30 mouse cellular contexts compared by ENCODE assay signal in the genomic region with DNA sequence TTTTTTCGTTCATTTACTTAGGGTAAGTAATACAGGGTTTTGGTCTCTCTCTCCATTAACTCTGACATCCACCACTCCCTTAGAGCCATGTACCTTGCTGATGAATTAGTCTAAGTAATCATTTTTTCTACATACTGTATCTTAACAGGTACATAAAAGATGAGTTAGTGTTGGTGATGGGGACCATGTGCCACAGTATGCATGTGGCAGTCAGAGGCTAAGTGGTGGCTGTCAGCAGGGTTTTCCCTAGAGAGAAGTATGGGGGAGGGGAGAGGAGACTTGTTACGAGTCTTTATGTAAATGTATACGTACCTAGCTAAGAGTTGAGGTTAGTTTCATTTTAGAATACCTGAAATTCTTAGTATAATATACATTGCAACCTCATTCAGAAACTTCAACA. TPM values are rescaled to one million over a fixed set of nuclear protein-coding genes. Genes with fewer than 3 reads are reported as not detected.
"Had no signal": no experiment of that assay in that cellular context is flagged by ENCODE, and none has a peak within 500 bp of the region (broad histone marks: within the 10 kb centered on the region; RNA-seq: fewer than 3 reads in every experiment).

No protein-coding gene starts in this region.

- H3K4me3 ChIP-seq: embryonic facial prominence, embryonic 10.5 days; embryonic facial prominence, embryonic 12.5 days; embryonic facial prominence, embryonic 13.5 days; embryonic facial prominence, embryonic 15.5 days; erythroblast, embryonic 14.5 days; forebrain, embryonic 10.5 days; forebrain, embryonic 12.5 days; forebrain, embryonic 13.5 days; forebrain, embryonic 15.5 days; gastrocnemius, adult 2 months; heart, adult 2 months had no signal

- H3K9ac ChIP-seq: embryonic facial prominence, embryonic 12.5 days; embryonic facial prominence, embryonic 13.5 days; embryonic facial prominence, embryonic 15.5 days; forebrain, embryonic 12.5 days; forebrain, embryonic 13.5 days; forebrain, embryonic 15.5 days; forebrain, postnatal 0 days had no signal

- H3K4me2 ChIP-seq: embryonic facial prominence, embryonic 12.5 days; embryonic facial prominence, embryonic 13.5 days; embryonic facial prominence, embryonic 15.5 days; forebrain, embryonic 12.5 days; forebrain, embryonic 13.5 days; forebrain, embryonic 15.5 days had no signal

- H3K27me3 ChIP-seq: embryonic facial prominence, embryonic 12.5 days; embryonic facial prominence, embryonic 13.5 days; embryonic facial prominence, embryonic 15.5 days; forebrain, embryonic 12.5 days; forebrain, embryonic 13.5 days; forebrain, embryonic 15.5 days had no signal

- DNase-seq: cerebellum, adult 8-10 months; cerebellum, adult 9-10 months; cerebellum, adult 9-11 months; cerebellum, postnatal 10 days; cerebellum, postnatal 14 days; cerebellum, postnatal 25 days; cerebellum, postnatal 36 days; embryo, embryonic 11 days; forebrain, postnatal 0 days; gastrocnemius, adult 2 months; gastrocnemius, postnatal 10 days; gastrocnemius, postnatal 14 days; gastrocnemius, postnatal 25 days; gastrocnemius, postnatal 36 days; heart, adult 18-20 months; heart, adult 2 months had no signal

- H3K27ac ChIP-seq: embryonic facial prominence, embryonic 10.5 days; embryonic facial prominence, embryonic 12.5 days; embryonic facial prominence, embryonic 13.5 days; embryonic facial prominence, embryonic 15.5 days; forebrain, embryonic 10.5 days; forebrain, embryonic 12.5 days; forebrain, embryonic 13.5 days; forebrain, embryonic 15.5 days; gastrocnemius, adult 2 months; heart, adult 2 months had no signal

- ATAC-seq: forebrain, embryonic 13.5 days; forebrain, embryonic 14.5 days; forebrain, embryonic 15.5 days; forebrain, embryonic 16.5 days; forebrain, postnatal 0 days had no signal

- H3K9me3 ChIP-seq: embryonic facial prominence, embryonic 10.5 days; embryonic facial prominence, embryonic 12.5 days; embryonic facial prominence, embryonic 13.5 days; embryonic facial prominence, embryonic 15.5 days; forebrain, embryonic 10.5 days; forebrain, embryonic 12.5 days; forebrain, embryonic 13.5 days; forebrain, embryonic 15.5 days had no signal

- H3K4me1 ChIP-seq: forebrain, embryonic 10.5 days; forebrain, embryonic 12.5 days; forebrain, embryonic 13.5 days; forebrain, embryonic 15.5 days had no signal

RNA-seq across cellular contexts. Expression of gene Papln, which starts 40.4 kb away (rescaled TPM):
- total RNA-seq: common myeloid progenitor, adult 5-6 weeks; granulocyte monocyte progenitor cell, adult 5-6 weeks had no signal
- polyA plus RNA-seq: embryonic facial prominence, embryonic 11.5 days; erythroblast, embryonic 14.5 days had no signal
